23 mouse cellular contexts compared by ENCODE assay signal in genomic region chr4:76889669-76890068, GRCm38 (mm10).
"Had no signal": no experiment of that assay in that cellular context is flagged by ENCODE, and none has a peak within 500 bp of the region (broad histone marks: within the 10 kb centered on the region; RNA-seq: fewer than 3 reads in every experiment).

No protein-coding gene starts in this region.

- H3K9me3 ChIP-seq: limb, embryonic 10.5 days; limb, embryonic 12.5 days; limb, embryonic 13.5 days; limb, embryonic 15.5 days; liver, embryonic 12.5 days; liver, embryonic 13.5 days; liver, embryonic 15.5 days; lung, embryonic 15.5 days; megakaryocyte, embryonic 14.5 days; midbrain, embryonic 10.5 days; midbrain, embryonic 12.5 days; midbrain, embryonic 13.5 days; midbrain, embryonic 15.5 days; neural tube, embryonic 12.5 days had no signal

- H3K4me1 ChIP-seq: limb, embryonic 10.5 days; limb, embryonic 12.5 days; limb, embryonic 13.5 days; limb, embryonic 15.5 days; liver, embryonic 12.5 days; liver, embryonic 13.5 days; liver, embryonic 15.5 days; lung, embryonic 15.5 days; megakaryocyte, embryonic 14.5 days; midbrain, embryonic 10.5 days; midbrain, embryonic 12.5 days; midbrain, embryonic 13.5 days; midbrain, embryonic 15.5 days; neural tube, embryonic 12.5 days had no signal

- H3K27ac ChIP-seq: limb, embryonic 10.5 days; limb, embryonic 12.5 days; limb, embryonic 13.5 days; limb, embryonic 15.5 days; liver, embryonic 12.5 days; liver, embryonic 13.5 days; liver, embryonic 14.5 days; liver, embryonic 15.5 days; lung, embryonic 15.5 days; macrophage; midbrain, embryonic 10.5 days; midbrain, embryonic 12.5 days; midbrain, embryonic 13.5 days; midbrain, embryonic 15.5 days; neural tube, embryonic 12.5 days had no signal

- ATAC-seq: liver, embryonic 12.5 days; liver, postnatal 0 days; lung, postnatal 0 days; midbrain, embryonic 13.5 days; midbrain, embryonic 15.5 days; midbrain, embryonic 16.5 days had no signal

- H3K4me2 ChIP-seq: limb, embryonic 12.5 days; limb, embryonic 13.5 days; limb, embryonic 15.5 days; liver, embryonic 11.5 days; liver, embryonic 12.5 days; liver, embryonic 13.5 days; liver, embryonic 15.5 days; lung, embryonic 14.5 days; lung, embryonic 15.5 days; midbrain, embryonic 11.5 days; midbrain, embryonic 12.5 days; midbrain, embryonic 13.5 days; midbrain, embryonic 15.5 days; neural tube, embryonic 12.5 days had no signal

- H3K9ac ChIP-seq: limb, embryonic 12.5 days; limb, embryonic 13.5 days; limb, embryonic 15.5 days; liver, embryonic 12.5 days; liver, embryonic 13.5 days; liver, embryonic 14.5 days; liver, embryonic 15.5 days; liver, postnatal 0 days; lung, embryonic 14.5 days; lung, embryonic 15.5 days; midbrain, embryonic 12.5 days; midbrain, embryonic 13.5 days; midbrain, embryonic 15.5 days; neural tube, embryonic 12.5 days had no signal

- H3K27me3 ChIP-seq: limb, embryonic 12.5 days; limb, embryonic 13.5 days; limb, embryonic 15.5 days; liver, embryonic 12.5 days; liver, embryonic 13.5 days; liver, embryonic 15.5 days; lung, embryonic 15.5 days; megakaryocyte, embryonic 14.5 days; midbrain, embryonic 12.5 days; midbrain, embryonic 13.5 days; midbrain, embryonic 15.5 days; neural tube, embryonic 12.5 days had no signal

- H3K4me3 ChIP-seq: limb, embryonic 10.5 days; limb, embryonic 12.5 days; limb, embryonic 13.5 days; limb, embryonic 15.5 days; liver, embryonic 12.5 days; liver, embryonic 13.5 days; liver, embryonic 15.5 days; lung, embryonic 15.5 days; megakaryocyte, embryonic 14.5 days; midbrain, embryonic 10.5 days; midbrain, embryonic 12.5 days; midbrain, embryonic 13.5 days; midbrain, embryonic 15.5 days; myocyte; neural tube, embryonic 12.5 days had no signal

- H3K36me3 ChIP-seq: limb, embryonic 10.5 days; limb, embryonic 12.5 days; limb, embryonic 13.5 days; limb, embryonic 15.5 days; liver, embryonic 12.5 days; liver, embryonic 13.5 days; liver, embryonic 15.5 days; lung, embryonic 15.5 days; midbrain, embryonic 10.5 days; midbrain, embryonic 12.5 days; midbrain, embryonic 13.5 days; midbrain, embryonic 15.5 days; neural tube, embryonic 12.5 days had no signal
